Mouse (Mus musculus) heart, embryonic 13.5 days (tissue): ENCODE results near the gene Dock2. TPM values are rescaled to one million over a fixed set of nuclear protein-coding genes. Genes with fewer than 3 reads are reported as not detected.
A peak's percentile ranks its signal among the peaks of the same experiment; 100 is the strongest.
"Not testable (repeated sequence)": the region's sequence is repeated elsewhere in the genome, so short reads cannot be mapped to it uniquely, and the experiment has no call there.

ENCODE experiments used
- ATAC-seq: fragments of 200-750 bp; cut with Nextera tagmentation; 2 replicates; pipeline ENCODE4 v1.8.0; 2017; ENCODE audit warnings: moderate TSS enrichment; ENCODE audit not compliant: insufficient number of reproducible peaks, low FRiP score, low TSS enrichment; ENCODE audit errors: extremely low read depth
- H3K27ac ChIP-seq: fragments of 300-500 bp; sonication (generic); replicated peaks from 2 replicates; pipeline ENCODE4 v1.5.1; 2015; ENCODE audit warnings: moderate library complexity, mild to moderate bottlenecking, inconsistent platforms
- H3K27me3 ChIP-seq: fragments of 300-500 bp; sonication (generic); replicated peaks from 2 replicates; pipeline ENCODE4 v1.6.1; 2015; ENCODE audit warnings: mild to moderate bottlenecking, inconsistent platforms
- H3K36me3 ChIP-seq: fragments of 300-500 bp; sonication (generic); 2 replicates; pipeline ENCODE4 v1.6.1; 2015; ENCODE audit warnings: mild to moderate bottlenecking, inconsistent platforms
- H3K4me1 ChIP-seq: fragments of 300-500 bp; sonication (generic); 2 replicates; pipeline ENCODE4 v1.6.1; 2015; ENCODE audit warnings: inconsistent platforms
- H3K4me2 ChIP-seq: fragments of 300-500 bp; sonication (generic); 2 replicates; pipeline ENCODE4 v1.6.1; 2015; ENCODE audit warnings: inconsistent platforms, mild to moderate bottlenecking, moderate library complexity
- H3K4me3 ChIP-seq: fragments of 300-500 bp; sonication (generic); 2 replicates; pipeline ENCODE4 v1.5.1; 2015; ENCODE audit warnings: moderate library complexity, mild to moderate bottlenecking, inconsistent platforms
- H3K9ac ChIP-seq: fragments of 300-500 bp; sonication (generic); 2 replicates; pipeline ENCODE4 v1.6.1; 2015; ENCODE audit warnings: inconsistent platforms, mild to moderate bottlenecking, moderate library complexity
- H3K9me3 ChIP-seq: fragments of 300-500 bp; sonication (generic); 2 replicates; pipeline ENCODE4 v1.6.1; 2016; ENCODE audit warnings: inconsistent platforms
- WGBS: fragments of 180-500 bp; shearing (Covaris S2); methylation state at CpG from one replicate; pipeline ENCODE4 v1.1.7; 2015; ENCODE audit warnings: mixed read lengths; 5-methylcytosine and 5-hydroxymethylcytosine counted together
- polyA plus RNA-seq: library from polyadenylated mRNA; unstranded; fragments of >200 nt; fragmentation: Nextera tagmentation; extraction: Ambion mirVana; gene quantifications from 2 replicates; pipeline ENCODE4 v1.2.1, GENCODE M21; 2015

Gene Dock2
- polyA plus RNA-seq, 1 experiment from 2014 or later, result 0.80 TPM

- Histone ChIP-seq H3K9me3 (no peaks in the 10 kb centered on the region), H3K4me2 (no peak overlapping the region), H3K4me1 (no peaks in the 10 kb centered on the region), H3K27ac (no peak overlapping the region), H3K9ac (no peak overlapping the region), H3K27me3 (no peaks in the 10 kb centered on the region; the same call in 1 of the 2 replicates), H3K4me3 (no peak overlapping the region), H3K36me3 (no peaks in the 10 kb centered on the region)
- 34% methylated on average over 6 of the region's 6 CpGs for WGBS
- ATAC-seq, result no peak
These were observed 554.8 kb downstream of the Dock2 start for GRCm38 (mm10) chr11:34228758-34229364.

GRCm38 (mm10) chr11:34227180-34227579 lies 556.5 kb downstream of the Dock2 start:
- WGBS, result 45% methylated on average over 1 of the region's 1 CpGs
- no peak for ATAC-seq

GRCm38 (mm10) chr11:34220596-34220995 lies 563.1 kb downstream of the Dock2 start:
- not testable (repeated sequence) for H3K27ac ChIP-seq, H3K9me3 ChIP-seq, ATAC-seq, H3K27me3 ChIP-seq, H3K4me1 ChIP-seq, H3K4me3 ChIP-seq, H3K9ac ChIP-seq, H3K4me2 ChIP-seq, H3K36me3 ChIP-seq
- 86% methylated on average over 4 of the region's 4 CpGs for WGBS

More at GRCm38 (mm10) chr11:34227180-34227579, 556.5 kb downstream of the Dock2 start:
- H3K36me3 ChIP-seq, result no peaks in the 10 kb centered on the region
- no peaks in the 10 kb centered on the region; the same call in 1 of the 2 replicates for H3K27me3 ChIP-seq
- H3K4me3 ChIP-seq, result no peak overlapping the region
- no peak overlapping the region for H3K9ac ChIP-seq
- no peak overlapping the region for H3K27ac ChIP-seq
- H3K9me3 ChIP-seq, result no peaks in the 10 kb centered on the region
- H3K4me1 ChIP-seq, result no peaks in the 10 kb centered on the region
- no peak overlapping the region for H3K4me2 ChIP-seq

- Histone ChIP-seq H3K4me3 (no peak overlapping the region), H3K4me1 (no peaks in the 10 kb centered on the region), H3K4me2 (no peak overlapping the region), H3K9me3 (no peaks in the 10 kb centered on the region), H3K27me3 (no peaks in the 10 kb centered on the region; the same call in 1 of the 2 replicates), H3K27ac (no peak overlapping the region), H3K36me3 (no peaks in the 10 kb centered on the region), H3K9ac (no peak overlapping the region)
- ATAC-seq, result no peak
- 17% methylated on average over 5 of the region's 5 CpGs for WGBS
These were observed 570.8 kb downstream of the Dock2 start for GRCm38 (mm10) chr11:34212853-34213252.

GRCm38 (mm10) chr11:34207989-34208388 lies 575.7 kb downstream of the Dock2 start, which contains the start of gene Foxi1:
TSS of gene Foxi1 (minus strand) at chr11:34208089.
- Histone ChIP-seq H3K9me3 (no peaks in the 10 kb centered on the region), H3K9ac (no peak within 1 kb of the TSS), H3K4me1 (no peaks in the 10 kb centered on the region), H3K4me3 (no peak within 1 kb of the TSS), H3K27ac (no peak within 1 kb of the TSS), H3K36me3 (no peaks in the 10 kb centered on the region), H3K27me3 (no peaks in the 10 kb centered on the region; the same call in 1 of the 2 replicates), H3K4me2 (no peak within 1 kb of the TSS)
- WGBS, result 67% methylated on average over 10 of the region's 10 CpGs
- ATAC-seq, result no peak

- Histone ChIP-seq H3K4me1 (no peaks in the 10 kb centered on the region), H3K9ac (no peak overlapping the region), H3K9me3 (no peaks in the 10 kb centered on the region), H3K27ac (no peak overlapping the region), H3K4me2 (no peak overlapping the region), H3K4me3 (no peak overlapping the region), H3K36me3 (no peaks in the 10 kb centered on the region), H3K27me3 (no peaks in the 10 kb centered on the region)
- 55% methylated on average over 1 of the region's 1 CpGs for WGBS
- ATAC-seq, result no peak
These were observed 580.9 kb downstream of the Dock2 start for GRCm38 (mm10) chr11:34202769-34203168.

GRCm38 (mm10) chr11:34195142-34195541 lies 588.5 kb downstream of the Dock2 start:
- ATAC-seq, result no peak
- H3K4me2 ChIP-seq, result no peak overlapping the region
- no peak overlapping the region for H3K4me3 ChIP-seq
- no peak overlapping the region for H3K27ac ChIP-seq
- H3K4me1 ChIP-seq, result peaks cover 16% of the 10 kb centered on the region
- no peak overlapping the region for H3K9ac ChIP-seq
- H3K36me3 ChIP-seq, result no peaks in the 10 kb centered on the region
- no peaks in the 10 kb centered on the region for H3K9me3 ChIP-seq
- H3K27me3 ChIP-seq, result no peaks in the 10 kb centered on the region
- 85% methylated on average over 3 of the region's 3 CpGs for WGBS

GRCm38 (mm10) chr11:34194158-34194941 lies 589.3 kb downstream of the Dock2 start:
- Histone ChIP-seq H3K36me3 (no peaks in the 10 kb centered on the region), H3K27me3 (no peaks in the 10 kb centered on the region), H3K4me1 (peaks cover 16% of the 10 kb centered on the region), H3K9ac (no peak overlapping the region), H3K4me3 (no peak overlapping the region), H3K9me3 (no peaks in the 10 kb centered on the region), H3K4me2 (no peak overlapping the region), H3K27ac (peak overlapping the region; percentile 31; the same call in 1 of the 2 replicates)
- no peak for ATAC-seq
- WGBS, result 39% methylated on average over 9 of the region's 9 CpGs

- Histone ChIP-seq H3K9ac (no peak overlapping the region), H3K27ac (peak overlapping the region; percentile 31; the same call in 1 of the 2 replicates), H3K4me2 (no peak overlapping the region), H3K27me3 (no peaks in the 10 kb centered on the region), H3K9me3 (no peaks in the 10 kb centered on the region), H3K4me3 (no peak overlapping the region), H3K36me3 (no peaks in the 10 kb centered on the region), H3K4me1 (peaks cover 16% of the 10 kb centered on the region)
- ATAC-seq, result no peak
- 42% methylated on average over 3 of the region's 3 CpGs for WGBS
These were observed 590.0 kb downstream of the Dock2 start for GRCm38 (mm10) chr11:34193658-34194057.

- Histone ChIP-seq H3K9me3 (no peaks in the 10 kb centered on the region), H3K9ac (no peak overlapping the region), H3K4me3 (no peak overlapping the region), H3K4me1 (peaks cover 15% of the 10 kb centered on the region), H3K27me3 (no peaks in the 10 kb centered on the region), H3K27ac (no peak overlapping the region), H3K4me2 (no peak overlapping the region), H3K36me3 (no peaks in the 10 kb centered on the region)
- ATAC-seq, result no peak
- WGBS, result 66% methylated on average over 2 of the region's 2 CpGs
These were observed 599.4 kb downstream of the Dock2 start for GRCm38 (mm10) chr11:34184266-34184665.

GRCm38 (mm10) chr11:34181214-34182117 lies 602.2 kb downstream of the Dock2 start:
- Histone ChIP-seq H3K4me3 (no peak overlapping the region), H3K4me1 (peaks cover 15% of the 10 kb centered on the region), H3K27ac (peak overlapping the region; percentile 73), H3K27me3 (no peaks in the 10 kb centered on the region), H3K4me2 (peak overlapping the region; percentile 11; the same call in 1 of the 2 replicates), H3K9ac (no peak overlapping the region), H3K9me3 (no peaks in the 10 kb centered on the region), H3K36me3 (no peaks in the 10 kb centered on the region)
- peak; percentile 44; the same call in 1 of the 2 replicates for ATAC-seq
- 22% methylated on average over 8 of the region's 8 CpGs for WGBS
